Mouse (Mus musculus) embryo, embryonic 9.5 days (tissue): ENCODE measurements around the gene Gucd1.
"Not testable (repeated sequence)": the region's sequence is repeated elsewhere in the genome, so short reads cannot be mapped to it uniquely, and the experiment has no call there.

Experiments used
- DNase-seq: peaks from one replicate; pipeline ENCODE4 v3.0.0-alpha.2; 2017; ENCODE audit errors: extremely low spot score

The Gucd1 gene

GRCm38 (mm10) chr10:75465781-75466550, 51.8 kb downstream of the Gucd1 start:
- no peak for DNase-seq

GRCm38 (mm10) chr10:75462728-75463127, 55.0 kb downstream of the Gucd1 start:
- DNase-seq: no peak

GRCm38 (mm10) chr10:75458329-75458728, 59.4 kb downstream of the Gucd1 start:
- DNase-seq: no peak

- DNase-seq: no peak
Observed at GRCm38 (mm10) chr10:75457852-75458251, 59.9 kb downstream of the Gucd1 start.

- not testable (repeated sequence) for DNase-seq
Observed at GRCm38 (mm10) chr10:75456061-75456831, 61.5 kb downstream of the Gucd1 start.

- no peak for DNase-seq
Observed at GRCm38 (mm10) chr10:75451036-75451786, 66.6 kb downstream of the Gucd1 start.

GRCm38 (mm10) chr10:75450331-75450730, 67.4 kb downstream of the Gucd1 start:
- no peak for DNase-seq

- DNase-seq: no peak
Observed at GRCm38 (mm10) chr10:75448806-75449420, 68.9 kb downstream of the Gucd1 start.

GRCm38 (mm10) chr10:75447489-75447888, 70.3 kb downstream of the Gucd1 start:
- no peak for DNase-seq

- no peak for DNase-seq
Observed at GRCm38 (mm10) chr10:75446501-75447083, 71.2 kb downstream of the Gucd1 start.

- no peak for DNase-seq
Observed at GRCm38 (mm10) chr10:75445030-75445429, 72.7 kb downstream of the Gucd1 start.

- no peak for DNase-seq
Observed at GRCm38 (mm10) chr10:75444111-75444826, 73.5 kb downstream of the Gucd1 start.

- no peak for DNase-seq
Observed at GRCm38 (mm10) chr10:75443017-75443416, 74.8 kb downstream of the Gucd1 start.

GRCm38 (mm10) chr10:75441800-75442199, 76.0 kb downstream of the Gucd1 start:
- DNase-seq: no peak

- no peak for DNase-seq
Observed at GRCm38 (mm10) chr10:75440756-75441155, 77.0 kb downstream of the Gucd1 start.

GRCm38 (mm10) chr10:75439211-75439811, 78.5 kb downstream of the Gucd1 start:
- DNase-seq: peak; percentile 69

- no peak for DNase-seq
Observed at GRCm38 (mm10) chr10:75438132-75438810, 79.5 kb downstream of the Gucd1 start.

- DNase-seq: no peak
Observed at GRCm38 (mm10) chr10:75437284-75437683, 80.5 kb downstream of the Gucd1 start.

GRCm38 (mm10) chr10:75436604-75437217, 81.1 kb downstream of the Gucd1 start:
- DNase-seq: peak; percentile 85
